ENCODE assay signal across 8 mouse cellular contexts in the genomic region with DNA sequence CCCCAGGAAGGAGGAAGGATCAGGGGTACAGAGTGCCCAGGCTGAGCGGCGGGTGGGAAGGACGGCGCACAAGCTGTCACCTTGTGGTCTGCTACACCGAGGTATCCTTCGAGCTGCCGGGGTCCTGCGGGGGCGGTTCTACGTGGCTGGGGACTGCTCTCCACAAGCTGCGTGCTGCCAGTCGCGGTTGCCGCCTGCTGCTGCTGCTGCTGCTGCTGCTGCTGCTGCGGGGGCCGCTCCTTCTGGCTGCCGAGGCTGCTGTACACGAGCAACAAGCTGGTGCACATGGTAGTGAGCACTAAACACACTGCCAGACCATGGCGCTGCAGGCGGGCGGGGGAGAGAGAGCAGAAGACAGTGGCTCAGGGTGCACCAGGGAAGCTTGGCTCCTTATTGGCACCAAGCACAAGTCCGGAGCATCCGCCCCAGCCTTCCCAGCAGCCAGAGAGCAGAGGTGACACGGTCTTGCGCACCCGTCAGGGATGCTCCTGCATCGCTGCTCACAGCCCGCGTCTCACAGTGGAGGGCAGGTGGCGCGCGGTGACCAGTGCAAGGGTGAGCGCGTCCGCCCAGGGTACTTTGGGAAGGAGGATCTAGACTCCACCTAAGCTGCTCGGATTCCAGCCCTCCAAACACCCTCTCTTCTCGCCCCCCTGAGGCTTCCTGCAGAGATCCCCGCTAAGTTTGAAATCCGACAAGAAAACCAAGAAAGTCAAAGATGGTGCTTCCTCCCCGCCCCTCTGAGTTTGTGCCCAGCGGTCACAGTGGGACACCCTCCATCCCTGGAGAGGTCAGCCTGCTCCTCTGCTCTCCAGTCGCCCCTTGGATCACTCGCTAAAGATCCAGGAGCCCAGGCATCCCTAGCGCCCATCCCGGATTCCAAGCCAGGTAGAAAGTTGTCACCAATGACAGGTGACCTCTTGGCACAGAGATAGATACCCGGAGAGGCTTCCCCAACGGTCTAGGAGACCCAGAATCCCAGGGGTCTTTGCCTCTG. TPM values are rescaled to one million over a fixed set of nuclear protein-coding genes. Genes with fewer than 3 reads are reported as not detected.
DNase-seq lines count a peak whose midpoint lies in the region; ATAC-seq and TF ChIP-seq lines count a peak whose summit lies in the region.

No protein-coding gene starts in this region.

- H3K4me1 ChIP-seq in ES-E14 (ENCODE audit: control insufficient read depth in 2 of 2, insufficient read depth in 2 of 2, low read length in 2 of 2, poor library complexity in 1 of 2): no peaks in the 10 kb centered on the region; a peak in 1 of 4 replicates
- H3K4me1 ChIP-seq in embryonic facial prominence, embryonic 11.5 days (ENCODE audit: control insufficient read depth, insufficient read depth, low read length): peaks cover 4% of the 10 kb centered on the region
- H3K4me1 ChIP-seq in intestine, embryonic 14.5 days (replicated peaks; ENCODE audit: control insufficient read depth, insufficient read depth, low read length): peaks cover 7% of the 10 kb centered on the region; the same call in 1 of the 2 replicates
- peaks cover 4% of the 10 kb centered on the region; the same call in 1 of the 2 replicates for H3K4me1 ChIP-seq in limb, embryonic 14.5 days (ENCODE audit: control insufficient read depth, insufficient read depth, low read length)
- H3K4me1 ChIP-seq in neural tube, embryonic 13.5 days (replicated peaks): peaks cover 43% of the 10 kb centered on the region

- peaks cover 12% of the 10 kb centered on the region for H3K27me3 ChIP-seq in embryonic facial prominence, embryonic 11.5 days (ENCODE audit: control insufficient read depth, insufficient read depth, low read length)
- peaks cover 24% of the 10 kb centered on the region for H3K27me3 ChIP-seq in intestine, embryonic 14.5 days (replicated peaks; ENCODE audit: control insufficient read depth, insufficient read depth, low read length)
- H3K27me3 ChIP-seq in limb, embryonic 14.5 days (ENCODE audit: control insufficient read depth, insufficient read depth, low read length): peaks cover 23% of the 10 kb centered on the region
- peaks cover 32% of the 10 kb centered on the region for H3K27me3 ChIP-seq in neural tube, embryonic 13.5 days

- under 1% methylated on average over 47 of the region's 47 CpGs for WGBS in embryonic facial prominence, embryonic 11.5 days
- under 1% methylated on average over 47 of the region's 47 CpGs for WGBS in intestine, embryonic 14.5 days
- 2% methylated on average over 44 of the region's 47 CpGs for WGBS in limb, embryonic 14.5 days
- under 1% methylated on average over 47 of the region's 47 CpGs for WGBS in neural tube, embryonic 13.5 days

- ATAC-seq in embryonic facial prominence, embryonic 11.5 days (replicated peaks; ENCODE audit: insufficient number of reproducible peaks, low FRiP score, low TSS enrichment, low read depth): peak; percentile 61
- no peak for ATAC-seq in intestine, embryonic 14.5 days (replicated peaks; ENCODE audit: low FRiP score, low TSS enrichment, low read depth)
- peak; percentile 47; the same call in 1 of the 2 replicates for ATAC-seq in limb, embryonic 14.5 days (ENCODE audit: low FRiP score, low read depth)
- peak; percentile 80 for ATAC-seq in neural tube, embryonic 13.5 days (ENCODE audit: low read depth)

- H3K4me3 ChIP-seq in ES-E14 (ENCODE audit: insufficient read depth in 1 of 2, low read depth in 1 of 2, low read length in 2 of 2, poor library complexity in 1 of 2, severe bottlenecking in 1 of 2): peak overlapping the region; percentile 63 to 68
- H3K4me3 ChIP-seq in embryonic facial prominence, embryonic 11.5 days (ENCODE audit: low read depth, low read length): peak overlapping the region; percentile 48
- H3K4me3 ChIP-seq in intestine, embryonic 14.5 days (ENCODE audit: low read depth, low read length): peak overlapping the region; percentile 40
- H3K4me3 ChIP-seq in limb, embryonic 14.5 days (replicated peaks; ENCODE audit: low read length): peak overlapping the region; percentile 44
- peak overlapping the region; percentile 54 for H3K4me3 ChIP-seq in neural tube, embryonic 13.5 days

- DNase-seq in adrenal gland, postnatal 14 days: peak; percentile 22
- no peak for DNase-seq in adrenal gland, postnatal 4 days (ENCODE audit: low spot score in 2 of 2)
- DNase-seq in ES-E14 (ENCODE audit: low read depth, low spot score): no peak
- DNase-seq in embryonic facial prominence, embryonic 11.5 days (ENCODE audit: low spot score): peak; percentile 37
- DNase-seq in intestine, embryonic 14.5 days (ENCODE audit: low spot score): peak; percentile 75
- no peak for DNase-seq in limb, embryonic 14.5 days (ENCODE audit: low spot score)
- no peak for DNase-seq in testis, postnatal 10 days (ENCODE audit: low spot score)

- no peaks in the 10 kb centered on the region for H3K36me3 ChIP-seq in ES-E14 (ENCODE audit: control insufficient read depth, insufficient read depth, low read length, poor library complexity, severe bottlenecking)
- no peaks in the 10 kb centered on the region for H3K36me3 ChIP-seq in embryonic facial prominence, embryonic 11.5 days (replicated peaks; ENCODE audit: control insufficient read depth, insufficient read depth, low read depth, low read length)
- H3K36me3 ChIP-seq in intestine, embryonic 14.5 days (ENCODE audit: control insufficient read depth, insufficient read depth, low read length): no peaks in the 10 kb centered on the region
- no peaks in the 10 kb centered on the region for H3K36me3 ChIP-seq in limb, embryonic 14.5 days (ENCODE audit: control insufficient read depth, insufficient read depth, low read length)
- H3K36me3 ChIP-seq in neural tube, embryonic 13.5 days: no peaks in the 10 kb centered on the region

- no peak overlapping the region for H3K27ac ChIP-seq in ES-E14 (ENCODE audit: insufficient read depth, low read depth, low read length, poor library complexity, severe bottlenecking)
- H3K27ac ChIP-seq in embryonic facial prominence, embryonic 11.5 days (replicated peaks; ENCODE audit: low read depth, low read length): no peak overlapping the region
- no peak overlapping the region for H3K27ac ChIP-seq in intestine, embryonic 14.5 days (ENCODE audit: low read depth)
- H3K27ac ChIP-seq in limb, embryonic 14.5 days (replicated peaks; ENCODE audit: low read depth, low read length): no peak overlapping the region
- H3K27ac ChIP-seq in neural tube, embryonic 13.5 days (replicated peaks): peak overlapping the region; percentile 62

- H3K9me3 ChIP-seq in ES-E14 (ENCODE audit: control insufficient read depth, insufficient read depth, low read depth, low read length): no peaks in the 10 kb centered on the region
- H3K9me3 ChIP-seq in embryonic facial prominence, embryonic 11.5 days (replicated peaks; ENCODE audit: control insufficient read depth, low read length): no peaks in the 10 kb centered on the region
- H3K9me3 ChIP-seq in intestine, embryonic 14.5 days (ENCODE audit: control insufficient read depth, low read length): no peaks in the 10 kb centered on the region
- H3K9me3 ChIP-seq in limb, embryonic 14.5 days (ENCODE audit: control insufficient read depth, low read length): no peaks in the 10 kb centered on the region
- no peaks in the 10 kb centered on the region for H3K9me3 ChIP-seq in neural tube, embryonic 13.5 days

- peak overlapping the region; percentile 96 for H3K4me2 ChIP-seq in embryonic facial prominence, embryonic 11.5 days (ENCODE audit: low read depth, low read length)
- H3K4me2 ChIP-seq in intestine, embryonic 14.5 days (ENCODE audit: low read length): peak overlapping the region; percentile 83
- peak overlapping the region; percentile 78 for H3K4me2 ChIP-seq in limb, embryonic 14.5 days (replicated peaks; ENCODE audit: low read depth, low read length, severe bottlenecking)
- H3K4me2 ChIP-seq in neural tube, embryonic 13.5 days: peak overlapping the region; percentile 74

- TF ChIP-seq POLR2A in limb, embryonic 14.5 days (IDR thresholded peaks at IDR 0.05; ENCODE audit: borderline replicate concordance, extremely low read depth, insufficient read depth, insufficient read length): no peak

- peak overlapping the region; percentile 41; the same call in 1 of the 2 replicates for H3K9ac ChIP-seq in ES-E14 (ENCODE audit: insufficient read depth, low read depth, low read length, poor library complexity, severe bottlenecking)
- peak overlapping the region; percentile 49 for H3K9ac ChIP-seq in embryonic facial prominence, embryonic 11.5 days (replicated peaks; ENCODE audit: low read length)
- peak overlapping the region; percentile 27; the same call in 1 of the 2 replicates for H3K9ac ChIP-seq in intestine, embryonic 14.5 days (ENCODE audit: low read length)
- H3K9ac ChIP-seq in limb, embryonic 14.5 days (ENCODE audit: low read depth, low read length, severe bottlenecking): peak overlapping the region; percentile 52
- H3K9ac ChIP-seq in neural tube, embryonic 13.5 days: peak overlapping the region; percentile 76

- in situ Hi-C loops in ES-E14 (cut with MboI; ENCODE audit: low sequenced_read_pairs in 2 of 2, unreplicated experiment in 2 of 2): no loop called here

TF ChIP-seq in ES-E14, 5 proteins besides CTCF, POLR2A, EP300 and RAD21:
- TF ChIP-seq CHD2 (IDR thresholded peaks at IDR 0.05; ENCODE audit: low read depth, low read length): no peak
- no peak for TF ChIP-seq ZNF384 (IDR thresholded peaks at IDR 0.05; ENCODE audit: low read depth, low read length)
- no peak for TF ChIP-seq ZC3H11A (IDR thresholded peaks at IDR 0.05; ENCODE audit: borderline replicate concordance, low read depth, low read length)
- TF ChIP-seq HCFC1 (IDR thresholded peaks at IDR 0.05; ENCODE audit: borderline replicate concordance, insufficient read depth, low read length): no peak
- TF ChIP-seq MAFK (IDR thresholded peaks at IDR 0.05; ENCODE audit: insufficient read depth, low read depth, low read length): no peak
TF ChIP-seq in ES-E14: peak in this region for 0.

RNA-seq across cellular contexts. Expression of gene St6galnac5, which starts 0.8 kb away (rescaled TPM):
- total RNA-seq in adrenal gland, postnatal 14 days (2021): 0.70 and 1.4 TPM in 2 replicates
- 1 to 10 TPM; 2.5 to 4.9 TPM for total RNA-seq in adrenal gland, postnatal 4 days (2021)
- total RNA-seq in ES-E14 (2012; rRNA removed): 0.05 and 0.27 TPM in 2 replicates
- polyA plus RNA-seq in embryonic facial prominence, embryonic 11.5 days (2014; fragmentation: Nextera tagmentation; extraction: Ambion mirVana): 1.3 and 2.1 TPM in 2 replicates
- 0.34 and 0.60 TPM in 2 replicates for polyA plus RNA-seq in intestine, embryonic 14.5 days (2014; fragmentation: Nextera tagmentation; extraction: Ambion mirVana)
- 1.2 and 1.5 TPM in 2 replicates for polyA plus RNA-seq in limb, embryonic 14.5 days (2012; rRNA removed)
- 1.0 and 1.2 TPM in 2 replicates for polyA plus RNA-seq in limb, embryonic 14.5 days (2014; fragmentation: Nextera tagmentation; extraction: Ambion mirVana)
- polyA plus RNA-seq in neural tube, embryonic 13.5 days (2015; fragmentation: Nextera tagmentation; extraction: Ambion mirVana): 11.0 and 13.1 TPM in 2 replicates

Comparison
In these comparisons a context has a peak if more than half of its experiments do, and no peak if none do; other contexts are left out.
1. DNase-seq: peak in adrenal gland, postnatal 14 days (single experiment), embryonic facial prominence, embryonic 11.5 days (single experiment) and intestine, embryonic 14.5 days (single experiment); none in adrenal gland, postnatal 4 days (0 of 2), ES-E14 (single experiment), limb, embryonic 14.5 days (single experiment) and testis, postnatal 10 days (single experiment).
2. Peak in every context shown above with its lines, with median percentiles within 50 percentile points of each other: H3K4me3 ChIP-seq, H3K9ac ChIP-seq and H3K4me2 ChIP-seq.